Mouse (Mus musculus) MEL (cell line): ENCODE data around the gene Plekhg2. TPM values are rescaled to one million over a fixed set of nuclear protein-coding genes. Genes with fewer than 3 reads are reported as not detected.

Source experiments
- DNase-seq: peaks from one replicate; pipeline ENCODE4 v3.0.0; 2011; ENCODE audit warnings: low read depth, low spot score
- H3K27ac ChIP-seq: 2 replicates; pipeline ENCODE4 v1.5.1; 2012; ENCODE audit warnings: low read depth, mild to moderate bottlenecking, control low read depth, low read length, moderate library complexity; ENCODE audit not compliant: control insufficient read depth
- H3K27me3 ChIP-seq, 2 experiments: fragments of 150-350 bp in 1 of 2; sonication (generic) in 1 of 2; 2 replicates each; pipeline ENCODE4 v1.6.1; 2012; ENCODE audit warnings: low read length in 2 of 2, mild to moderate bottlenecking in 2 of 2, improper control_type of control experiment in 1 of 2, moderate library complexity in 1 of 2; ENCODE audit not compliant: insufficient read depth in 2 of 2, control insufficient read depth in 1 of 2
- H3K36me3 ChIP-seq, 2 experiments: 2 replicates each; pipeline ENCODE4 v1.6.1; 2012 to 2014; ENCODE audit warnings: low read length in 2 of 2, improper control_type of control experiment in 1 of 2, inconsistent platforms in 1 of 2, mild to moderate bottlenecking in 1 of 2; ENCODE audit not compliant: insufficient read depth in 2 of 2, control insufficient read depth in 1 of 2
- H3K4me1 ChIP-seq, 2 experiments: fragments of 150-350 bp in 1 of 2; sonication (generic) in 1 of 2; 2 replicates each; pipeline ENCODE4 v1.6.1; 2012; ENCODE audit warnings: low read length in 2 of 2, improper control_type of control experiment in 1 of 2, mild to moderate bottlenecking in 1 of 2; ENCODE audit not compliant: insufficient read depth in 2 of 2, control insufficient read depth in 1 of 2
- H3K4me3 ChIP-seq, 2 experiments: fragments of 150-350 bp in 1 of 2; sonication (generic) in 1 of 2; 2 replicates each; pipeline ENCODE4 v1.5.1; 2012; ENCODE audit warnings: low read depth in 2 of 2, low read length in 2 of 2, mild to moderate bottlenecking in 2 of 2, moderate library complexity in 2 of 2, control low read depth in 1 of 2, improper control_type of control experiment in 1 of 2; ENCODE audit not compliant: control insufficient read depth in 1 of 2, insufficient read depth in 1 of 2
- H3K79me2 ChIP-seq: 2 replicates; pipeline ENCODE4 v1.6.1; 2012; ENCODE audit warnings: mild to moderate bottlenecking, low read length, moderate library complexity; ENCODE audit not compliant: control insufficient read depth, poor library complexity, insufficient read depth
- H3K9ac ChIP-seq: 2 replicates; pipeline ENCODE4 v1.6.1; 2012; ENCODE audit warnings: low read depth, mild to moderate bottlenecking, control low read depth, low read length, moderate library complexity; ENCODE audit not compliant: control insufficient read depth, poor library complexity, severe bottlenecking
- H3K9me3 ChIP-seq: fragments of 150-350 bp; sonication (generic); replicated peaks from 2 replicates; pipeline ENCODE4 v1.6.1; 2012; ENCODE audit warnings: mild to moderate bottlenecking, low read length, improper control_type of control experiment, moderate library complexity; ENCODE audit not compliant: insufficient read depth
- BHLHE40 ChIP-seq: IDR thresholded peaks from 2 replicates; pipeline ENCODE4 v1.6.1; 2012; ENCODE audit warnings: low read depth, mild to moderate bottlenecking, inconsistent platforms, low read length, improper control_type of control experiment, borderline replicate concordance
- CHD1 ChIP-seq: IDR thresholded peaks from 2 replicates; pipeline ENCODE4 v1.6.1; 2012; ENCODE audit warnings: low read depth, mild to moderate bottlenecking, inconsistent platforms, low read length, improper control_type of control experiment
- CHD2 ChIP-seq: IDR thresholded peaks from 2 replicates; pipeline ENCODE4 v1.6.1; 2011; ENCODE audit warnings: low read length, improper control_type of control experiment
- CTCF ChIP-seq, 3 experiments: IDR thresholded peaks in 2 of 3; conservative IDR thresholded peaks in 1 of 3; 2 replicates each; pipeline ENCODE4 v1.5.1; 2011 to 2012; ENCODE audit warnings: low read length in 3 of 3, low read depth in 2 of 3, mild to moderate bottlenecking in 2 of 3, improper control_type of control experiment in 1 of 3, inconsistent platforms in 1 of 3, mixed read lengths in 1 of 3, moderate library complexity in 1 of 3; ENCODE audit not compliant: control insufficient read depth in 1 of 3, insufficient read depth in 1 of 3, poor library complexity in 1 of 3, severe bottlenecking in 1 of 3
- E2F4 ChIP-seq: IDR thresholded peaks from 2 replicates; pipeline ENCODE4 v1.6.1; 2011; ENCODE audit warnings: low read depth, low read length, improper control_type of control experiment, borderline replicate concordance
- ELF1 ChIP-seq: IDR thresholded peaks from 2 replicates; pipeline ENCODE4 v1.6.1; 2014; ENCODE audit warnings: low read depth, mild to moderate bottlenecking, inconsistent platforms, low read length, improper control_type of control experiment, moderate library complexity
- EP300 ChIP-seq, 2 experiments: IDR thresholded peaks; 2 replicates each; pipeline ENCODE4 v1.6.1; 2011; ENCODE audit warnings: improper control_type of control experiment in 2 of 2, low read length in 2 of 2, low read depth in 1 of 2, mild to moderate bottlenecking in 1 of 2
- ETS1 ChIP-seq: IDR thresholded peaks from 2 replicates; pipeline ENCODE4 v1.6.1; 2012; ENCODE audit warnings: low read depth, mild to moderate bottlenecking, inconsistent platforms, low read length, improper control_type of control experiment, moderate library complexity
- GABPA ChIP-seq: IDR thresholded peaks from 2 replicates; pipeline ENCODE4 v1.6.1; 2012; ENCODE audit warnings: low read depth, mild to moderate bottlenecking, inconsistent platforms, low read length, improper control_type of control experiment, moderate library complexity
- GATA1 ChIP-seq: IDR thresholded peaks from 2 replicates; pipeline ENCODE4 v1.6.1; 2011; ENCODE audit warnings: low read depth, low read length, improper control_type of control experiment
- HCFC1 ChIP-seq: IDR thresholded peaks from 2 replicates; pipeline ENCODE4 v1.6.1; 2012; ENCODE audit warnings: low read depth, mild to moderate bottlenecking, inconsistent platforms, low read length, improper control_type of control experiment, moderate library complexity
- JUND ChIP-seq: IDR thresholded peaks from 2 replicates; pipeline ENCODE4 v1.6.1; 2011; ENCODE audit warnings: low read depth, mild to moderate bottlenecking, improper control_type of control experiment, low read length
- KAT2A ChIP-seq: conservative IDR thresholded peaks from 2 replicates; pipeline ENCODE4 v1.6.1; 2012; ENCODE audit warnings: low read depth, low read length, improper control_type of control experiment, inconsistent platforms
- MAFK ChIP-seq: IDR thresholded peaks from 2 replicates; pipeline ENCODE4 v1.6.1; 2011; ENCODE audit warnings: low read depth, mild to moderate bottlenecking, low read length, improper control_type of control experiment, borderline replicate concordance
- MAX ChIP-seq: IDR thresholded peaks from 2 replicates; pipeline ENCODE4 v1.6.1; 2011; ENCODE audit warnings: low read length, improper control_type of control experiment
- MAZ ChIP-seq: IDR thresholded peaks from 2 replicates; pipeline ENCODE4 v1.6.1; 2012; ENCODE audit warnings: low read depth, mild to moderate bottlenecking, inconsistent platforms, low read length, improper control_type of control experiment
- MEF2A ChIP-seq: IDR thresholded peaks from 2 replicates; pipeline ENCODE4 v1.6.1; 2014; ENCODE audit warnings: low read depth, mild to moderate bottlenecking, inconsistent platforms, low read length, improper control_type of control experiment; ENCODE audit not compliant: poor library complexity, insufficient replicate concordance, severe bottlenecking; ENCODE audit errors: extremely low read depth
- MXI1 ChIP-seq: IDR thresholded peaks from 2 replicates; pipeline ENCODE4 v1.6.1; 2011; ENCODE audit warnings: mild to moderate bottlenecking, low read depth, low read length, improper control_type of control experiment
- MYB ChIP-seq: IDR thresholded peaks from 2 replicates; pipeline ENCODE4 v1.6.1; 2011; ENCODE audit warnings: mild to moderate bottlenecking, low read depth, low read length, improper control_type of control experiment
- MYC ChIP-seq: IDR thresholded peaks from 2 replicates; pipeline ENCODE4 v1.6.1; 2011; ENCODE audit warnings: low read depth, mild to moderate bottlenecking, low read length, improper control_type of control experiment, moderate library complexity
- NELFE ChIP-seq: IDR thresholded peaks from 2 replicates; pipeline ENCODE4 v1.6.1; 2011; ENCODE audit warnings: low read depth, low read length, improper control_type of control experiment
- NRF1 ChIP-seq: IDR thresholded peaks from 2 replicates; pipeline ENCODE4 v1.6.1; 2014; ENCODE audit warnings: low read depth, mild to moderate bottlenecking, inconsistent platforms, low read length, improper control_type of control experiment, moderate library complexity; ENCODE audit not compliant: poor library complexity, insufficient read depth, severe bottlenecking
- POLR2A ChIP-seq, 2 experiments: IDR thresholded peaks; 2 replicates each; pipeline ENCODE4 v1.6.1; 2011 to 2012; ENCODE audit warnings: low read length in 2 of 2, mild to moderate bottlenecking in 2 of 2, control low read depth in 1 of 2, improper control_type of control experiment in 1 of 2, low read depth in 1 of 2, moderate library complexity in 1 of 2; ENCODE audit not compliant: control insufficient read depth in 1 of 2, insufficient read depth in 1 of 2, poor library complexity in 1 of 2
- POLR2AphosphoS2 ChIP-seq: IDR thresholded peaks from 2 replicates; pipeline ENCODE4 v1.6.1; 2011; ENCODE audit warnings: low read length, improper control_type of control experiment
- POLR2AphosphoS5 ChIP-seq: IDR thresholded peaks from 2 replicates; pipeline ENCODE4 v1.6.1; 2012; ENCODE audit warnings: low read depth, borderline replicate concordance, mild to moderate bottlenecking, inconsistent platforms, low read length, moderate library complexity, mixed read lengths
- RAD21 ChIP-seq: IDR thresholded peaks from 2 replicates; pipeline ENCODE4 v1.6.1; 2011; ENCODE audit warnings: mild to moderate bottlenecking, low read depth, low read length, improper control_type of control experiment
- SIN3A ChIP-seq: IDR thresholded peaks from 2 replicates; pipeline ENCODE4 v1.6.1; 2012; ENCODE audit warnings: low read length, improper control_type of control experiment, inconsistent platforms
- SMC3 ChIP-seq: IDR thresholded peaks from 2 replicates; pipeline ENCODE4 v1.6.1; 2011; ENCODE audit warnings: low read depth, low read length, improper control_type of control experiment
- TAL1 ChIP-seq: IDR thresholded peaks from 2 replicates; pipeline ENCODE4 v1.6.1; 2012; ENCODE audit warnings: mild to moderate bottlenecking, inconsistent platforms, low read length, moderate library complexity, mixed read lengths
- TCF12 ChIP-seq: IDR thresholded peaks from 2 replicates; pipeline ENCODE4 v1.6.1; 2014; ENCODE audit warnings: low read depth, mild to moderate bottlenecking, inconsistent platforms, low read length, improper control_type of control experiment, moderate library complexity
- UBTF ChIP-seq: IDR thresholded peaks from 2 replicates; pipeline ENCODE4 v1.6.1; 2012; ENCODE audit warnings: low read depth, mild to moderate bottlenecking, inconsistent platforms, low read length, improper control_type of control experiment, moderate library complexity, borderline replicate concordance; ENCODE audit not compliant: insufficient read depth
- USF1 ChIP-seq: IDR thresholded peaks from 2 replicates; pipeline ENCODE4 v1.6.1; 2014; ENCODE audit warnings: low read depth, mild to moderate bottlenecking, inconsistent platforms, low read length, improper control_type of control experiment, moderate library complexity
- ZC3H11A ChIP-seq: IDR thresholded peaks from 2 replicates; pipeline ENCODE4 v1.6.1; 2012; ENCODE audit warnings: low read depth, mild to moderate bottlenecking, inconsistent platforms, low read length, improper control_type of control experiment
- ZKSCAN1 ChIP-seq: IDR thresholded peaks from 2 replicates; pipeline ENCODE4 v1.6.1; 2012; ENCODE audit warnings: low read depth, mild to moderate bottlenecking, inconsistent platforms, low read length, improper control_type of control experiment, moderate library complexity
- ZNF384 ChIP-seq: IDR thresholded peaks from 2 replicates; pipeline ENCODE4 v1.6.1; 2012; ENCODE audit warnings: low read depth, mild to moderate bottlenecking, inconsistent platforms, low read length, improper control_type of control experiment
- polyA plus RNA-seq, 2 experiments: library from polyadenylated mRNA; stranded (reverse) in 1 of 2; unstranded in 1 of 2; fragments of >175 nt in 1 of 2; fragments of >200 nt in 1 of 2; gene quantifications; 2 replicates each; pipeline versions ENCODE4 v1.2.1 to v1.2.4; 2012; ENCODE audit warnings: low replicate concordance in 2 of 2, low read depth in 1 of 2; ENCODE audit not compliant: insufficient read length in 2 of 2, insufficient read depth in 1 of 2, missing spikeins in 1 of 2
- total RNA-seq: library from RNA; depleted of rRNA; stranded (reverse); fragments of 300-350 nt; gene quantifications from 2 replicates; pipeline ENCODE4 v1.2.3, GENCODE M21; 2012; rRNA removed

Gene Plekhg2
- 1.1 and 1.8 TPM in 2 replicates for total RNA-seq
- 1 to 10 TPM in 1 of 2 experiments, not detected in 1; 9.2 TPM for polyA plus RNA-seq

GRCm38 (mm10) chr7:28372251-28373108 is at the start of gene Plekhg2:
Gene Plekhg2 (minus strand): TSS chr7:28372599.
- DNase-seq = peak; percentile 99
- peaks cover 0 to 10% of the 10 kb centered on the region in 2 experiments; a peak in 2 of 4 replicates for H3K4me1 ChIP-seq
- no peaks in the 10 kb centered on the region for H3K9me3 ChIP-seq
- peaks cover 0 to 7% of the 10 kb centered on the region in 2 experiments; a peak in 2 of 4 replicates for H3K36me3 ChIP-seq
- peak within 1 kb of the TSS; percentile 88 for H3K9ac ChIP-seq
- H3K4me3 ChIP-seq = peak within 1 kb of the TSS; percentile 62 to 79
- peak within 1 kb of the TSS; percentile 63 for H3K27ac ChIP-seq
- H3K27me3 ChIP-seq = no peaks in the 10 kb centered on the region
- H3K79me2 ChIP-seq = peaks cover 2% of the 10 kb centered on the region; the same call in 1 of the 2 replicates
- TF ChIP-seq TAL1 (no peak), SIN3A (peak; percentile 56), BHLHE40 (no peak), CHD2 (no peak), TCF12 (no peak), ZKSCAN1 (no peak), CHD1 (no peak), ETS1 (peak; percentile 42; the same call in 1 of the 2 replicates), CTCF (IDR thresholded peaks at IDR 0.05 in 2 of 3, conservative IDR thresholded peaks at IDR 0.05 in 1 of 3; ENCODE audit: control insufficient read depth in 1 of 3, insufficient read depth in 1 of 3, low read depth in 2 of 3, low read length in 3 of 3, poor library complexity in 1 of 3, severe bottlenecking in 1 of 3) (peak; percentile 52 to 85 (median 68); a peak in 5 of 6 replicates), NRF1 (no peak), MAZ (peak; percentile 81; the same call in 1 of the 2 replicates), HCFC1 (peak; percentile 65), GABPA (no peak), ZNF384 (no peak), SMC3 (peak; percentile 51), POLR2AphosphoS2 (no peak), USF1 (no peak), MXI1 (peak; percentile 52), GATA1 (no peak), POLR2AphosphoS5 (no peak), MYC (no peak), POLR2A (IDR thresholded peaks at IDR 0.05; ENCODE audit: control insufficient read depth in 1 of 2, insufficient read depth in 1 of 2, low read depth in 1 of 2, low read length in 2 of 2, poor library complexity in 1 of 2) (peak; percentile 56 to 63; a peak in 1 of 4 replicates), ZC3H11A (no peak), EP300 (IDR thresholded peaks at IDR 0.05; ENCODE audit: low read depth in 1 of 2, low read length in 2 of 2) (no peak), RAD21 (peak; percentile 19), ELF1 (peak; percentile 43), MEF2A (no peak), MYB (no peak), KAT2A (no peak; the same call in 1 of the 2 replicates), MAFK (peak; percentile 98), JUND (no peak), E2F4 (peak; percentile 80; the same call in 1 of the 2 replicates), NELFE (peak; percentile 43; the same call in 1 of the 2 replicates), UBTF (0 out of 2 replicates have a peak, but pooled peaks have one; percentile 67), MAX (no peak; the same call in 1 of the 2 replicates)
